Mouse (Mus musculus) brain, embryonic 14.5 days (tissue): Measurements from ENCODE around the gene Cdkl4.

Source experiments
- CTCF ChIP-seq: fragments of 200-500 bp; IDR thresholded peaks from 2 replicates; pipeline ENCODE4 v1.5.1; 2012; ENCODE audit warnings: inconsistent platforms, mild to moderate bottlenecking, moderate library complexity, borderline replicate concordance; ENCODE audit not compliant: insufficient read depth, insufficient read length; ENCODE audit errors: extremely low read depth
- POLR2A ChIP-seq: fragments of 200-500 bp; IDR thresholded peaks from 2 replicates; pipeline ENCODE4 v1.6.1; 2012; ENCODE audit warnings: mild to moderate bottlenecking, inconsistent platforms, borderline replicate concordance; ENCODE audit not compliant: poor library complexity, insufficient read depth, insufficient read length, severe bottlenecking; ENCODE audit errors: extremely low read depth

GRCm38 (mm10) chr17:80553318-80554270 lies 24.0 kb downstream of the Cdkl4 start:
- TF ChIP-seq CTCF (peak; percentile 64; the same call in 1 of the 2 replicates), POLR2A (peak; percentile 59; the same call in 1 of the 2 replicates)
